Comparison of ENCODE assay signal across 13 mouse cellular contexts in genomic region chr14:52016625-52017405, GRCm38 (mm10). TPM values are rescaled to one million over a fixed set of nuclear protein-coding genes. Genes with fewer than 3 reads are reported as not detected.
DNase-seq lines count a peak whose midpoint lies in the region; ATAC-seq and TF ChIP-seq lines count a peak whose summit lies in the region.
"Had no signal": no experiment of that assay in that cellular context is flagged by ENCODE, and none has a peak within 500 bp of the region (broad histone marks: within the 10 kb centered on the region; RNA-seq: fewer than 3 reads in every experiment).

No protein-coding gene starts in this region.

- H3K27me3 ChIP-seq in midbrain, embryonic 12.5 days, result no peaks in the 10 kb centered on the region
- no peaks in the 10 kb centered on the region for H3K27me3 ChIP-seq in midbrain, postnatal 0 days (ENCODE audit: insufficient read depth, low read length)
- H3K27me3 ChIP-seq in intestine, postnatal 0 days (replicated peaks; ENCODE audit: control insufficient read depth, insufficient read depth, low read length), result no peaks in the 10 kb centered on the region

- TF ChIP-seq CTCF in gastrocnemius, adult 2 months (IDR thresholded peaks at IDR 0.05), result no peak
- no peak for TF ChIP-seq CTCF in midbrain, postnatal 0 days (IDR thresholded peaks at IDR 0.05)
- no peak for TF ChIP-seq CTCF in intestine, postnatal 0 days (IDR thresholded peaks at IDR 0.05; ENCODE audit: low read depth)

- H3K4me1 ChIP-seq in midbrain, embryonic 12.5 days, result peaks cover 66% of the 10 kb centered on the region
- H3K4me1 ChIP-seq in midbrain, postnatal 0 days (ENCODE audit: insufficient read depth, low read length), result peaks cover 18% of the 10 kb centered on the region
- peaks cover 20% of the 10 kb centered on the region; the same call in 1 of the 2 replicates for H3K4me1 ChIP-seq in intestine, postnatal 0 days (replicated peaks; ENCODE audit: control insufficient read depth, insufficient read depth, low read length)

- no peak overlapping the region for H3K4me3 ChIP-seq in gastrocnemius, adult 2 months
- H3K4me3 ChIP-seq in midbrain, embryonic 12.5 days, result no peak overlapping the region
- no peak overlapping the region for H3K4me3 ChIP-seq in midbrain, postnatal 0 days (ENCODE audit: low read depth, low read length)
- peak overlapping the region; percentile 23 for H3K4me3 ChIP-seq in intestine, postnatal 0 days (ENCODE audit: low read depth, low read length)

- WGBS in midbrain, embryonic 12.5 days, result 73% methylated on average over 13 of the region's 13 CpGs
- 77% methylated on average over 13 of the region's 13 CpGs for WGBS in midbrain, postnatal 0 days
- WGBS in intestine, postnatal 0 days, result 50% methylated on average over 13 of the region's 13 CpGs

- H3K27ac ChIP-seq in gastrocnemius, adult 2 months, result peak overlapping the region; percentile 91; the same call in 1 of the 2 replicates
- peak overlapping the region; percentile 46; the same call in 1 of the 2 replicates for H3K27ac ChIP-seq in midbrain, embryonic 12.5 days (replicated peaks)
- no peak overlapping the region; the same call in 1 of the 2 replicates for H3K27ac ChIP-seq in midbrain, postnatal 0 days (ENCODE audit: low read depth, low read length)
- H3K27ac ChIP-seq in intestine, postnatal 0 days (ENCODE audit: low read depth, low read length), result peak overlapping the region; percentile 96

- no peak for DNase-seq in gastrocnemius, adult 2 months
- DNase-seq in gastrocnemius, postnatal 10 days, result no peak
- DNase-seq in midbrain, postnatal 0 days (ENCODE audit: low spot score), result no peak
- peak; percentile 75 for DNase-seq in yolk sac, embryonic 10.5 days (ENCODE audit: low spot score)
- no peak for DNase-seq in thymus, postnatal 14 days
- DNase-seq in spleen, postnatal 10 days (ENCODE audit: low spot score in 2 of 2), result no peak
- DNase-seq: layer of hippocampus, adult 9-11 months had no signal

- no peak overlapping the region for H3K4me2 ChIP-seq in midbrain, embryonic 12.5 days (replicated peaks)
- no peak overlapping the region for H3K4me2 ChIP-seq in midbrain, postnatal 0 days (ENCODE audit: low read depth, low read length, poor library complexity, severe bottlenecking)
- peak overlapping the region; percentile 86 for H3K4me2 ChIP-seq in intestine, postnatal 0 days (replicated peaks; ENCODE audit: low read depth)

- H3K9ac ChIP-seq in midbrain, embryonic 12.5 days (replicated peaks), result no peak overlapping the region
- H3K9ac ChIP-seq in midbrain, postnatal 0 days (replicated peaks; ENCODE audit: low read length, poor library complexity, severe bottlenecking), result no peak overlapping the region
- no peak overlapping the region for H3K9ac ChIP-seq in intestine, postnatal 0 days (ENCODE audit: low read depth, low read length)

- intact Hi-C loops in gastrocnemius, adult 2 months (cut with DNase I), result no loop called here

- H3K36me3 ChIP-seq in midbrain, embryonic 12.5 days, result no peaks in the 10 kb centered on the region
- H3K36me3 ChIP-seq in midbrain, postnatal 0 days (ENCODE audit: insufficient read depth, low read length), result no peaks in the 10 kb centered on the region
- H3K36me3 ChIP-seq in intestine, postnatal 0 days (ENCODE audit: control insufficient read depth, insufficient read depth), result no peaks in the 10 kb centered on the region

- no peaks in the 10 kb centered on the region for H3K9me3 ChIP-seq in midbrain, embryonic 12.5 days
- no peaks in the 10 kb centered on the region for H3K9me3 ChIP-seq in midbrain, postnatal 0 days (ENCODE audit: low read length)
- H3K9me3 ChIP-seq in intestine, postnatal 0 days (ENCODE audit: control insufficient read depth), result no peaks in the 10 kb centered on the region

- ATAC-seq in midbrain, embryonic 12.5 days (ENCODE audit: low FRiP score, low read depth), result no peak
- no peak for ATAC-seq in midbrain, postnatal 0 days (ENCODE audit: low FRiP score)
- peak; percentile 56 for ATAC-seq in intestine, postnatal 0 days

RNA-seq across cellular contexts. Expression of gene Tmem253, which starts 1.4 kb away (rescaled TPM):
- total RNA-seq in gastrocnemius, adult 2 months (2021), result 1 to 10 TPM in 1 of 2 experiments, under 1 TPM in 1; 0.46 to 2.6 TPM
- total RNA-seq in gastrocnemius, postnatal 10 days (2021), result 1 to 10 TPM in 1 of 2 experiments, under 1 TPM in 1; 0.85 to 1.0 TPM
- 1.0 and 2.1 TPM in 2 replicates for polyA plus RNA-seq in midbrain, embryonic 12.5 days (2016; fragmentation: Nextera tagmentation; extraction: Ambion mirVana)
- total RNA-seq in midbrain, postnatal 0 days (2014; rRNA removed), result not detected in 2 replicates
- 0.18 and 0.81 TPM in 2 replicates for polyA plus RNA-seq in midbrain, postnatal 0 days (2015; fragmentation: Nextera tagmentation; extraction: Ambion mirVana)
- polyA plus RNA-seq in intestine, postnatal 0 days (2015; fragmentation: Nextera tagmentation; extraction: Ambion mirVana), result 221 and 224 TPM in 2 replicates

RNA-seq across cellular contexts. Expression of gene Zfp219, which starts 3.7 kb away (rescaled TPM):
- 10 to 100 TPM; 13.5 to 13.8 TPM for total RNA-seq in gastrocnemius, adult 2 months (2021)
- total RNA-seq in gastrocnemius, postnatal 10 days (2021), result 10 to 100 TPM; 17.6 to 23.1 TPM
- polyA plus RNA-seq in midbrain, embryonic 12.5 days (2016; fragmentation: Nextera tagmentation; extraction: Ambion mirVana), result 111 and 112 TPM in 2 replicates
- total RNA-seq in midbrain, postnatal 0 days (2014; rRNA removed), result 60.4 and 65.5 TPM in 2 replicates
- 23.5 TPM in 2 replicates for polyA plus RNA-seq in midbrain, postnatal 0 days (2015; fragmentation: Nextera tagmentation; extraction: Ambion mirVana)
- polyA plus RNA-seq in intestine, postnatal 0 days (2015; fragmentation: Nextera tagmentation; extraction: Ambion mirVana), result 11.9 and 12.5 TPM in 2 replicates

RNA-seq across cellular contexts. Expression of gene Olfr221, which starts 25.4 kb away (rescaled TPM):
- total RNA-seq in gastrocnemius, adult 2 months (2021), result not detected
- not detected for total RNA-seq in gastrocnemius, postnatal 10 days (2021)
- not detected in 2 replicates for polyA plus RNA-seq in midbrain, embryonic 12.5 days (2016; fragmentation: Nextera tagmentation; extraction: Ambion mirVana)
- not detected in 2 replicates for total RNA-seq in midbrain, postnatal 0 days (2014; rRNA removed)
- polyA plus RNA-seq in midbrain, postnatal 0 days (2015; fragmentation: Nextera tagmentation; extraction: Ambion mirVana), result not detected in 2 replicates
- polyA plus RNA-seq in intestine, postnatal 0 days (2015; fragmentation: Nextera tagmentation; extraction: Ambion mirVana), result not detected in 2 replicates
- total RNA-seq: heart, adult 18-20 months had no signal
- polyA plus RNA-seq: embryonic facial prominence, embryonic 14.5 days; liver, embryonic 16.5 days; neural tube, embryonic 14.5 days had no signal

RNA-seq across cellular contexts. Expression of gene Arhgef40, which starts 32.3 kb away (rescaled TPM):
- total RNA-seq in gastrocnemius, adult 2 months (2021), result 10 to 100 TPM in 1 of 2 experiments, 1 to 10 TPM in 1; 9.6 to 14.1 TPM
- 10 to 100 TPM; 40.7 to 55.7 TPM for total RNA-seq in gastrocnemius, postnatal 10 days (2021)
- polyA plus RNA-seq in midbrain, embryonic 12.5 days (2016; fragmentation: Nextera tagmentation; extraction: Ambion mirVana), result 116 and 122 TPM in 2 replicates
- total RNA-seq in midbrain, postnatal 0 days (2014; rRNA removed), result 93.8 and 108 TPM in 2 replicates
- 58.0 and 66.1 TPM in 2 replicates for polyA plus RNA-seq in midbrain, postnatal 0 days (2015; fragmentation: Nextera tagmentation; extraction: Ambion mirVana)
- 18.2 and 19.7 TPM in 2 replicates for polyA plus RNA-seq in intestine, postnatal 0 days (2015; fragmentation: Nextera tagmentation; extraction: Ambion mirVana)
